Mouse (Mus musculus): Measurements from ENCODE around the gene Rem1.
"Not testable (repeated sequence)": the region's sequence is repeated elsewhere in the genome, so short reads cannot be mapped to it uniquely, and the experiment has no call there.

DNA sequence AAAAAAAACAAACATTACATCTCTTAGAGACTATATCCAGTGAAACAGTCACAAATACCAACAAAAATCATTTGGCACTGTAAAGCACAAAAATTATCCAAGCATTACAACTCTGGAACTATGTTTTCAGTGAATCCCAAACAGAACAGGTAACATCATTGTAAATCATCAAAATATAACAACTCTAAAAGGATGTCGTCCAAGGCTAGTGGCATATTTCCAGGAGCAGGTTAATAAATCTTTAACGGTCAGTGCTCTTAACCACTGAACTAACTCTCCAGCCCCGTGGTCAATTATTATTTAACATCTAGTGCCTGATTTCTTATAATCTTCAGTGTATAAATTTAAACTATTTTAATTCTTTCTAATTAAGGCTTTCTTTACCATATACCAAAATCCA lies 39.4 kb downstream of the Rem1 start:
- TF ChIP-seq CTCF (IDR thresholded peaks at IDR 0.05; ENCODE audit: low read depth); EP300 (optimal IDR thresholded peaks at IDR 0.05): not testable (repeated sequence)
